Mouse (Mus musculus) brain, embryonic 14.5 days (tissue): ENCODE data around the gene Ccdc88c.

Experiments
- CTCF ChIP-seq: fragments of 200-500 bp; IDR thresholded peaks from 2 replicates; pipeline ENCODE4 v1.5.1; 2012; ENCODE audit warnings: inconsistent platforms, mild to moderate bottlenecking, moderate library complexity, borderline replicate concordance; ENCODE audit not compliant: insufficient read depth, insufficient read length; ENCODE audit errors: extremely low read depth
- POLR2A ChIP-seq: fragments of 200-500 bp; IDR thresholded peaks from 2 replicates; pipeline ENCODE4 v1.6.1; 2012; ENCODE audit warnings: mild to moderate bottlenecking, inconsistent platforms, borderline replicate concordance; ENCODE audit not compliant: poor library complexity, insufficient read depth, insufficient read length, severe bottlenecking; ENCODE audit errors: extremely low read depth

- TF ChIP-seq CTCF (no peak), POLR2A (no peak)
Observed at GRCm38 (mm10) chr12:100967383-100967782, 61.5 kb downstream of the Ccdc88c start.
